Mouse (Mus musculus) lung, embryonic 14.5 days (tissue): Measurements from ENCODE around the gene Mafk. TPM values are rescaled to one million over a fixed set of nuclear protein-coding genes. Genes with fewer than 3 reads are reported as not detected.

ENCODE experiments used
- ATAC-seq: fragments of 200-750 bp; cut with Nextera tagmentation; 2 replicates; pipeline ENCODE4 v1.8.0; 2017; ENCODE audit warnings: mild to moderate bottlenecking, moderate TSS enrichment, moderate library complexity; ENCODE audit not compliant: insufficient read depth
- DNase-seq: peaks from one replicate; pipeline ENCODE4 v3.0.0-alpha.2; 2015
- H3K27ac ChIP-seq: fragments of 300-500 bp; sonication (generic); 2 replicates; pipeline ENCODE4 v1.5.1; 2014; ENCODE audit warnings: low read depth, mild to moderate bottlenecking, moderate library complexity
- H3K27me3 ChIP-seq: fragments of 300-500 bp; sonication (generic); 2 replicates; pipeline ENCODE4 v1.6.1; 2014; ENCODE audit warnings: low read length, control low read depth; ENCODE audit not compliant: insufficient read depth
- H3K36me3 ChIP-seq: fragments of 300-500 bp; sonication (generic); 2 replicates; pipeline ENCODE4 v1.6.1; 2014; ENCODE audit warnings: control low read depth; ENCODE audit not compliant: insufficient read depth
- H3K4me1 ChIP-seq: fragments of 300-500 bp; sonication (generic); 2 replicates; pipeline ENCODE4 v1.6.1; 2014; ENCODE audit warnings: antibody characterized with exemption, control low read depth; ENCODE audit not compliant: insufficient read depth
- H3K4me2 ChIP-seq: fragments of 300-500 bp; sonication (generic); 2 replicates; pipeline ENCODE4 v1.6.1; 2014; ENCODE audit warnings: mild to moderate bottlenecking
- H3K4me3 ChIP-seq: fragments of 300-500 bp; sonication (generic); 2 replicates; pipeline ENCODE4 v1.5.1; 2014; ENCODE audit warnings: low read depth, low read length
- H3K9ac ChIP-seq: fragments of 300-500 bp; sonication (generic); 2 replicates; pipeline ENCODE4 v1.6.1; 2014
- H3K9me3 ChIP-seq: fragments of 300-500 bp; sonication (generic); 2 replicates; pipeline ENCODE4 v1.6.1; 2016; ENCODE audit warnings: low read depth, low read length, control low read depth
- CTCF ChIP-seq: IDR thresholded peaks from 2 replicates; pipeline ENCODE4 v1.5.1; 2016; ENCODE audit warnings: antibody characterized with exemption, low read depth
- WGBS: fragments of 180-500 bp; shearing (Covaris S2); extraction: QIAGEN DNeasy Blood & Tissue Kit; methylation state at CpG from one replicate; pipeline ENCODE4 v1.1.7; 2014; 5-methylcytosine and 5-hydroxymethylcytosine counted together
- microRNA-seq: library from miRNA; unstranded; fragments of <30 nt; microRNA quantifications from one replicate; pipeline ENCODE4, GENCODE M21; 2016; ENCODE audit warnings: borderline number of aligned reads
- polyA plus RNA-seq: library from polyadenylated mRNA; unstranded; fragments of >200 nt; fragmentation: Nextera tagmentation; extraction: Ambion mirVana; gene quantifications from 2 replicates; pipeline ENCODE4 v1.2.1, GENCODE M21; 2014

Mafk gene
- polyA plus RNA-seq, 1 experiment from 2014 or later, result 10.0 TPM

DNA sequence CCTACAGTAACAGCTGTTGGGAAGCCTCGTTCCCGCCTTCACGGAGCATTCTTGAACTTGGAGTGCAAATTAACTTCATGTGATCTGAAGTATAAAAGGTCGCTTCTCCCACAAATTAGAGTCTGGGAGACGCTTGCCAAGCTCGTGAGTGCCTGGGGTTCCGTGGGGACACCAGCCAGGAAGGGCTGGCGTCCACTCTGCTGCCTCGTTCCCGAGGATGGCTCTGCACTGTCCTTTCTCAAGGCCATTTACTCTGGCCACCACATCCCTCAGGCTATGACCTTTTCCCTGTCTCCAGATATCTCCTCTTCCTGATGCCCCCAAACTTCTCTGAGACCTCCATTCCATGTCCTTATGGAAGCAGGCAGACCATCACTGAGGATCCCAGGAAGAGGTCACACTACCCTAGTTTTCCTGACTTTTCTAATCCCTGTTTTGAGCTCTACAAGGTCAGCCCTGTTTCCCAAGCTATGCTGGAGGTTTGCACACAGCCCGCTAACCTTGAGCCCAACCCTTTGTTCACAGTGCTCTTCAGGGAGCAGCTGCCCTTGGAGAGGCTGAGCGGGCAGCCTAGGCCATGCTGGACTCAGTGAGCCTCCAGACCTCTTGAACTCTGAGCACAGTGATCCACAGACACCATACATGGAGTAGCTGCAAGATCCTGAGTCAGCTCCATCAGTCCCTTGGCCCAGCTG lies 58.5 kb downstream of the Mafk start:
- H3K27me3 ChIP-seq, result no peaks in the 10 kb centered on the region
- no peaks in the 10 kb centered on the region for H3K36me3 ChIP-seq
- no peak for TF ChIP-seq CTCF
- no peaks in the 10 kb centered on the region for H3K4me1 ChIP-seq
- DNase-seq (no peak), ATAC-seq (no peak)
- H3K9me3 ChIP-seq, result 0 out of 2 replicates have a peak, but pooled peaks cover 4% of the 10 kb centered on the region
- no peak overlapping the region for H3K9ac ChIP-seq
- WGBS, result 71% methylated on average over 12 of the region's 12 CpGs
- H3K27ac ChIP-seq, result no peak overlapping the region
- H3K4me3 ChIP-seq, result no peak overlapping the region
- H3K4me2 ChIP-seq, result no peak overlapping the region

Small RNA genes within 50 kb of the gene (microRNA-seq; reads per million reads assigned to microRNA genes)
- not detected for gene Mir7037

Other genes with a start within 250 kb of the Mafk start
- gene Uncx, start 248.0 kb upstream of the Mafk start, polyA plus RNA-seq, result not detected in 2 replicates
- 3.0 and 4.8 TPM in 2 replicates for gene Micall2, start 55.2 kb upstream of the Mafk start, polyA plus RNA-seq
- gene Ints1, start 15.8 kb upstream of the Mafk start, polyA plus RNA-seq, result 37.6 and 39.8 TPM in 2 replicates
- 8.4 and 10.5 TPM in 2 replicates for gene Tmem184a, start 28.4 kb downstream of the Mafk start, polyA plus RNA-seq
- gene Gm26938, start 34.9 kb downstream of the Mafk start, polyA plus RNA-seq, result not detected in 2 replicates
- gene Psmg3, start 35.4 kb downstream of the Mafk start, polyA plus RNA-seq, result 78.8 and 79.3 TPM in 2 replicates
- gene Elfn1, start 116.4 kb downstream of the Mafk start, polyA plus RNA-seq, result 0.12 and 0.46 TPM in 2 replicates